Mouse (Mus musculus) cortical plate, adult 2 months (tissue): ENCODE data around the gene Sobp.

Source experiments
- CTCF ChIP-seq: fragments of 200-500 bp; IDR thresholded peaks from 2 replicates; pipeline ENCODE4 v1.5.1; 2011; ENCODE audit warnings: mild to moderate bottlenecking, control low read depth, low read length; ENCODE audit not compliant: insufficient read depth; ENCODE audit errors: extremely low read depth
- POLR2A ChIP-seq: fragments of 200-500 bp; IDR thresholded peaks from 2 replicates; pipeline ENCODE4 v1.6.1; 2011; ENCODE audit warnings: mild to moderate bottlenecking, low read length, control low read depth; ENCODE audit not compliant: insufficient read depth; ENCODE audit errors: extremely low read depth

DNA sequence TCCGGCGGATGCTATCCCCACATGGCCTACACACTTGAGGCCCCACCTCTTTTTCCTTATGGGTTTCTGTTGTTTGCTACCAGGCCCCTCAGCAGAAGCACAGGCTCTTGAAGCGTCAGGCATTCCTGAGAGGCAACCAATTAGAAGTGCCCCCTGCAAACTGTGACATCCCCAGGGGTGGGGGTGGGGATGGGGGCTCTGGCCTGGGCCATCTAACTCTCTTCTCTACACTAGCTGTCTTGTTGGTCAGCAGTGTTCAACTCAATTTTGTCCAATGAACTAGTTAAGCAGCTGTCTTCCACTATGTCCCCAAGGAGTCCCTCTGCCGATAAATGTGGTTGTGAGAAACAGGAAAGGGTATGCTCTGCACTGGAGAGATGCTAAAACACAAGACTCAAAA is 169.3 kb downstream of the Sobp start:
- TF ChIP-seq POLR2A (no peak), CTCF (no peak)
